Mouse (Mus musculus) lung, adult 2 months (tissue): ENCODE data around the gene Abl2. TPM values are rescaled to one million over a fixed set of nuclear protein-coding genes. Genes with fewer than 3 reads are reported as not detected.

Source experiments
- DNase-seq: peaks from one replicate; pipeline ENCODE4 v3.0.0; 2022
- H3K4me1 ChIP-seq: fragments of 200-500 bp; 2 replicates; pipeline ENCODE4 v1.6.1; 2011; ENCODE audit warnings: low read length; ENCODE audit not compliant: control insufficient read depth, insufficient read depth
- H3K4me3 ChIP-seq: fragments of 200-500 bp; replicated peaks from 2 replicates; pipeline ENCODE3; 2011; ENCODE audit warnings: low read depth, mild to moderate bottlenecking, control low read depth, low read length; ENCODE audit errors: extremely low read depth
- CTCF ChIP-seq: fragments of 200-500 bp; IDR thresholded peaks from 2 replicates; pipeline ENCODE4 v1.5.1; 2011; ENCODE audit warnings: mild to moderate bottlenecking, low read length, control low read depth; ENCODE audit not compliant: insufficient read depth
- POLR2A ChIP-seq: fragments of 200-500 bp; IDR thresholded peaks from 2 replicates; pipeline ENCODE4 v1.6.1; 2011; ENCODE audit warnings: low read depth, mild to moderate bottlenecking, control low read depth, low read length, borderline replicate concordance; ENCODE audit errors: extremely low read depth
- WGBS: fragments of 180-500 bp; shearing (Covaris S2); methylation state at CpG from one replicate; pipeline ENCODE4 v1.1.7; 2018; 5-methylcytosine and 5-hydroxymethylcytosine counted together
- polyA plus RNA-seq: library from polyadenylated mRNA; depleted of rRNA; stranded (reverse); fragments of >200 nt; gene quantifications from 2 replicates; pipeline ENCODE4 v1.2.3, GENCODE M21; 2012

Abl2 gene
- polyA plus RNA-seq, 1 experiment = 9.8 TPM

DNA sequence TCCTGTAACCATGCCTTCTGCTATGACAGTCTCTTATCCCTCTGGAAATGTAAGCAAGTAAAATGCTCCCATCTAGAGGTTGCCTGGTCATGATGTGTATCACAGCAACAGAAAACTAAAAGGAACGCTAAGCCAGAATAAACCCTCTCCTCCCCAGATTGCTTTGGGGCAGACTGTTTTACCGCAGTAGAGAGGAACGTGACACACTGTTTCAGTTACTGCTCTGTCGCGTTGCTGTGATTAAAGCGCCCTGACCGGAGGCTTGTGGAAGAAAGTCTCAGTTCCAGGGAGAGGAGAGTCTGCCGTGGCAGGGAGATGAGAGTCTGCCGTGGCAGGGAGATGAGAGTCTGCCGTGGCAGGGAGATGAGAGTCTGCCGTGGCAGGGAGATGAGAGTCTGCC lies 22.6 kb downstream of the Abl2 start:
- H3K4me1 ChIP-seq = peaks cover 5% of the 10 kb centered on the region; the same call in 1 of the 2 replicates
- WGBS = 64% methylated on average over 11 of the region's 11 CpGs
- no peak for DNase-seq
- TF ChIP-seq POLR2A = no peak
- no peak for TF ChIP-seq CTCF
- H3K4me3 ChIP-seq = no peak overlapping the region

DNA sequence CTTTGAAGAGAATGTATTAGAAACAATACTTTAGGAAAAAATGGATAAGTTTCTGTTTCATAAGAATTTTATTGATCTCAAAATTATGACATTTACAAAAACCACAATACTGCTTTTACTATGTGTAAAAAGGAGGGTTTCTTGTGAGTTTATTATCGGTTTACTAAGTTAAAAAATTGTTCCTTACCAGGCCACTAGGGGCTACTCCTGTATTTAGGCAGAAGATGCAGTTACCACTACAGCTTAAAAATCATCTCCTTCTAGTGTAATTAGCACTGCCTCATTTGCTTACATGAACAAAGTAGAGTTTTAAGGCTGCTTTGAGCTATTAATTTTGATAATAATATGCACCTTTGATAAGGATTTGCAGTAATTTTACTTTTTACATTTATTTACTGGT lies 25.6 kb downstream of the Abl2 start:
- 37% methylated on average over 1 of the region's 1 CpGs for WGBS
- H3K4me1 ChIP-seq = no peaks in the 10 kb centered on the region
- no peak for DNase-seq
- no peak overlapping the region for H3K4me3 ChIP-seq
- TF ChIP-seq CTCF (peak; percentile 12; the same call in 1 of the 2 replicates), POLR2A (no peak)

DNA sequence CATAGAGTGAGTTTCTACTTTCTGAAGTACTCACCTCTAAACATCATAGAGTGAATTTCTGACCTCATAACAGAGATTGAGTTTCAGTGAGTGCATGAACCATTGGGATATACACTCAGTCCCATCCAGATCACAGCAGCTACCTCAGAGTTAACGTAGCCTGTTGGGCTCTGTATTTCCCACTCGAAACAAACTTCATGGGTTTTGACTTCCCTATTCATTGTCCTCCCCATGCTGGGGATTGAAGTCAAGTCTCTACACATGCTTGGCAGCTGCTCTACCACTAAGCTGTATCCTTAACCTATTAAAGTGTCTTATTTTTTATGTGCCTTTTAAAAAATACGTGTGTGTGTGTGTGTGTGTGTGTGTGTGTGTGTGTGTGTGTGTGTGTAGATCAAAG lies 26.9 kb downstream of the Abl2 start:
- 64% methylated on average over 3 of the region's 3 CpGs for WGBS
- DNase-seq = no peak
- no peaks in the 10 kb centered on the region; the same call in 1 of the 2 replicates for H3K4me1 ChIP-seq
- no peak overlapping the region for H3K4me3 ChIP-seq
- TF ChIP-seq POLR2A = no peak
- no peak for TF ChIP-seq CTCF

DNA sequence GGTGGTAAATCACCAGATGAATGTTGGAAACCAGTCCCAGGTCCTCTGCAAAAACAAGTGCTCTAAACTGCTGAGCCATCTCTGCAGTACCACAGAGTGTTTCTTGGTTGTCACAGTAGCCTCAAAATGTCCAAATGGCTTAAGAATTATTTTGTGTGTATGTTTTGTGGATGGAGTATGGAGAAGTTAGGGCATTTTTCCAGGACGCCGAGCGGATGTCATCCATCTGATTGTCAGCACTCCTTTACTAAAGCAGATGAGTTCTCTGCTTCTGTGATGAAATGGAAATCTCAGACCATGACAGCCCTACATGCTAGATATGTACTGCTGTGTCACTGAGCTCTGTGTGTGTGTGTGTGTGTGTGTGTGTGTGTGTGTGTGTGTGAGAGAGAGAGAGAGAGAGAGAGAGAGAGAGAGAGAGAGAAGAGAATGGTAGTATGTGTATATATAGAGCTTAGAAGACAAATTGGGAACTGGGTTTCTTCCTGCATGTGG lies 31.3 kb downstream of the Abl2 start:
- Histone ChIP-seq H3K4me1 (no peaks in the 10 kb centered on the region; the same call in 1 of the 2 replicates), H3K4me3 (no peak overlapping the region)
- TF ChIP-seq CTCF (no peak), POLR2A (no peak)
- DNase-seq = no peak
- WGBS = 52% methylated on average over 3 of the region's 3 CpGs

DNA sequence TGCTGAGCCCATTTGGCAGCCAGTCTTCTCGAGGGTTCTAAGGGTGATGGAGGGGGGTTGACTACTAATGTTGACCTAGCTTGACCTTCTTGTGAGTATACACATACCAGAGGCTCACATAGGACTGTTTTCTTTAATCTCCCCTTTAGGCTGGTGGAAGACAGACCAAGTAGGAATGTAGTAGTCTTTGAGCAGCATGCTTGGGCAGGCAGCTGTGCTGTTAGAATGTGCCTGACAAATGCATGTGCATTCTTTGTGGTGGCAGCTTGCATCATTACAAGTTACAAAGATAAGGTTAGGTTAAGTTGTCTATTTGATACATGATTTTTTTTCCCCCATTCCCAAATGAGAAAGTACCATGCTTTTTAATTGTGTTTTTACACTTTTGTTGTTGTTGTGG lies 31.8 kb downstream of the Abl2 start:
- no peak for TF ChIP-seq CTCF
- TF ChIP-seq POLR2A = no peak
- Histone ChIP-seq H3K4me3 (no peak overlapping the region), H3K4me1 (no peaks in the 10 kb centered on the region; the same call in 1 of the 2 replicates)
- 24% methylated on average over 1 of the region's 1 CpGs for WGBS
- no peak for DNase-seq

DNA sequence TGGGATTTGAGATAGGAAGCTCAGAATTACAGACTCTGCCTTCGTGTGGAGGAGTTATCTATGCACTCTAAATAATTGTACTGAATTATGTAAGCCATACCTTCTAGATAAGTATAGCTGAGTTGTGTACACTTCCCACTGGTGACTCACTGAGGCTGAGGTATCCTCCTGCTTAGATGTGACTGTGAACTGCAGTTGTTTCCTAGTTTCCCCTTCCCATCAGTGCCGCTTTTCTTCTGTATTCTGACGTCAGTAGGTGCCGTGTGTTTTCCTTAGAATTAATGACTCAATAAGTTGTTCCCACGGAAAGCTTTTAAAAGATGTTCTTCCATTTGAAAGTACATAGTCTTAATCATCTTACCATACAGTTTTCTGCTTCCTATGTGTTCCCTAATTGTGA lies 34.7 kb downstream of the Abl2 start:
- 75% methylated on average over 5 of the region's 5 CpGs for WGBS
- no peak for DNase-seq
- no peak overlapping the region for H3K4me3 ChIP-seq

DNA sequence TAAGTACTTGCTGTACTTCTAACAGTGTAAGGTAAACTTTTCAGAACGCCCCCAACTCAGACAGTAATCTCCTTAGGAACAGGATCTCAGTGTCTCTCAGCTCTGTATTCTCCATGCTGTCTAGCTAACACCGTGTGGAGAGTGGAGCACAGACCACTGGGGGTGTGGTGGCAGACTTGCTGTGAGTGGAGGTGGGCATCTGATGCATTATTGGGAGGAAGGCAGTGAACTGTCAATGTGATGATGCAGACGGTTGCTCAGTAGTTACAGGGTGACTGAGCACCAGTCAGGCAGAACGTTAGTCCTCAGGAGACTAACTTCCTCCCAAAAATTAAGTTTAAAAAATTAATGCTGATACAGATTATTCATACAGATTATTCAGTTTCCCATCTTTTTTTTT lies 38.5 kb downstream of the Abl2 start:
- WGBS = 82% methylated on average over 4 of the region's 4 CpGs
- TF ChIP-seq CTCF (no peak), POLR2A (no peak)
- no peak for DNase-seq
- Histone ChIP-seq H3K4me1 (no peaks in the 10 kb centered on the region; the same call in 1 of the 2 replicates), H3K4me3 (no peak overlapping the region)

More for the DNA sequence above, 34.7 kb downstream of the Abl2 start:
- TF ChIP-seq CTCF (no peak), POLR2A (no peak)
- H3K4me1 ChIP-seq = no peaks in the 10 kb centered on the region; the same call in 1 of the 2 replicates

DNA sequence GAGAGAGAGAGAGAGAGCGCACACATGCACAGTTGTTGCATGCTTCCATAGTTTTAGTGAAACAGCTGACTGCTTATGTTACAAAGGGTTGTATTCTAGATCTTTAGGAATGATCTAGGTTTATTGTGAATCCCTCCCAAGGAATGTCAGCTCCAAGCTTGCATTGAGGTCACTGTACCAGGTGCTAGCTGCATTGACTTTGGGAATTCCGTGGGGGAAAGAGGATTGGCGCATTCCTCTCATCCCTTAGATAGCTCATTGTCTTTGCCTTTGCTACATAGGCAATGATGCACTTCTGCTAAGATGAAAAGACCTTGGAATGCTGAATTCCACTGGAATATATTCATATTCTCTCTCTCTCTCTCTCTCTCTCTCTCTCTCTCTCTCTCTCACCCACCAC lies 44.0 kb downstream of the Abl2 start:
- no peak overlapping the region for H3K4me3 ChIP-seq
- WGBS = 84% methylated on average over 3 of the region's 3 CpGs

DNA sequence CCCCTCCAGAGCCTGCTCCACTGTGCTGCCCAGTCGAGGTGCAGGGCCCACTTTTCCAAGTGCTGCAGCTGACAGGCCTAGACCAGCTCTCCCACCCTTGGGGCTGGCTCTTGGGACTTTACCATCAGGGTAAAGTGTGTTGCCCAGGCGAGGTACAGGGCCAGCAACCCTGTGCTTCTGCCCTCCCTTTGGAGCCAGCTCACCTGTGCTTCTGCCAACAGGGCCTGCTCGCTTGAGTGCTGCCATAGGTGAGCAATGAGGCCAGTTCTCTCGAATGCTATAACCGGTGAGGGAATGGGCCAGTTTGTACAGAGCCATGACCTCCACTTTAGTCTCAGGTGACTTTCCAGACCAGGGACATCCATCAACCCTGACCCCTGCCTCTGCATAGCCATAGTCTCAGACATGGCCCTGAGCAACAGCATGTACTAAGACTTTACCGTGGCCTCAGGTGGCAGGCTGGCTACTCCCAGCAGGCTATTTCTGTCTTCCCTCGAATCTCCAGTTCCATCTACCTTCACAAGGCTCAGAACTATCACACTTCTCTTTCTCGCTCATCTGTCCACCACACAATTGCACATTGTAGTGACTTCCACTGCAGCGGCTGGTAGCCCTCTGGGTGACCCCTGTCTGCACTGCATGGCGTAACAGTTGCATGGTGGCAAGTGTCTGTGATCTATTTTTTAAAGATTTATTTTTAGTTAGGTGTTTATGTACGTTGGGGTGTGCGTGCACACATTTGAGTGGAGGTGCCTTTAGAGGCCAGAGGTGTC lies 46.7 kb downstream of the Abl2 start:
- Histone ChIP-seq H3K4me1 (peaks cover 6% of the 10 kb centered on the region; the same call in 1 of the 2 replicates), H3K4me3 (no peak overlapping the region)
- 66% methylated on average over 12 of the region's 12 CpGs for WGBS
- DNase-seq = no peak
- no peak for TF ChIP-seq CTCF
- TF ChIP-seq POLR2A = no peak

More for the DNA sequence above, 44.0 kb downstream of the Abl2 start:
- peaks cover 6% of the 10 kb centered on the region; the same call in 1 of the 2 replicates for H3K4me1 ChIP-seq
- DNase-seq = no peak
- TF ChIP-seq POLR2A (no peak), CTCF (no peak)

DNA sequence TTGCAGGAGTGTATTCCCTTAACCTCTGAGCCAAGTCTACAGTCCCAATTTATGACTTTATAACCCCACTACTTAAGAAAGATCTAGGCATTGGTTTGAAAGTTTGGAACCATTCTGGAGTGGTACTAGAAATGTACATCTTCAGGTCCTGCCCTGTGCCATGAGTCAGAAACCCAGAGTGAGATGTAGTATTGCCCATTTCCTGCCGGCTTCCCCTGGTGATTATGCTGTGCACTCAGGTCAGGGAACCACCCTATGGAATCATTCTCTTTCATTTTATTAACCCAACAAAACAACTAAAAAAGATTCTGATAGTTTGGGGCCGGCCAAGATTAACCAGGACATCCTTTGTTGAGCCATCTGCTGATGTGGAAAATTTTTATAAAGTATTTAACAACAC lies 47.4 kb downstream of the Abl2 start:
- DNase-seq = no peak
- TF ChIP-seq CTCF (no peak), POLR2A (no peak)
- Histone ChIP-seq H3K4me3 (no peak overlapping the region), H3K4me1 (peaks cover 6% of the 10 kb centered on the region; the same call in 1 of the 2 replicates)
- 39% methylated on average over 2 of the region's 2 CpGs for WGBS
